Mouse (Mus musculus) ES-Bruce4 (cell line): ENCODE results near the gene Notch1. TPM values are rescaled to one million over a fixed set of nuclear protein-coding genes. Genes with fewer than 3 reads are reported as not detected.

ENCODE experiments used
- H3K27ac ChIP-seq: 2 replicates; pipeline ENCODE4 v1.5.1; 2012; ENCODE audit warnings: low read length, inconsistent platforms; ENCODE audit not compliant: insufficient read depth
- H3K27me3 ChIP-seq: 2 replicates; pipeline ENCODE4 v1.6.1; 2012; ENCODE audit warnings: mild to moderate bottlenecking, low read length, inconsistent platforms; ENCODE audit not compliant: control insufficient read depth, poor library complexity, insufficient read depth, severe bottlenecking
- H3K36me3 ChIP-seq: 2 replicates; pipeline ENCODE4 v1.6.1; 2012; ENCODE audit warnings: inconsistent platforms, mild to moderate bottlenecking, low read length, moderate library complexity; ENCODE audit not compliant: control insufficient read depth, poor library complexity, insufficient read depth, severe bottlenecking
- H3K4me1 ChIP-seq: one replicate; pipeline ENCODE4 v1.8.1; 2011; ENCODE audit warnings: low read length; ENCODE audit not compliant: control insufficient read depth, insufficient read depth
- H3K4me3 ChIP-seq: 2 replicates; pipeline ENCODE4 v1.5.1; 2011; ENCODE audit warnings: low read depth, mild to moderate bottlenecking, low read length
- H3K9ac ChIP-seq: 2 replicates; pipeline ENCODE4 v1.6.1; 2012; ENCODE audit warnings: low read depth, mild to moderate bottlenecking, inconsistent platforms; ENCODE audit not compliant: poor library complexity, severe bottlenecking
- H3K9me3 ChIP-seq: replicated peaks from 2 replicates; pipeline ENCODE4 v1.6.1; 2012; ENCODE audit warnings: mild to moderate bottlenecking, low read length, inconsistent platforms; ENCODE audit not compliant: control insufficient read depth, poor library complexity, insufficient read depth, severe bottlenecking
- CTCF ChIP-seq: IDR thresholded peaks from one replicate; pipeline ENCODE4 v1.8.1; 2011; ENCODE audit warnings: low read depth, low read length
- EP300 ChIP-seq: IDR thresholded peaks from 2 replicates; pipeline ENCODE4 v1.6.1; 2011; ENCODE audit warnings: low read depth, low read length; ENCODE audit not compliant: insufficient read depth
- POLR2A ChIP-seq: IDR thresholded peaks from one replicate; pipeline ENCODE4 v1.8.1; 2011; ENCODE audit warnings: low read length; ENCODE audit not compliant: insufficient read depth
- polyA plus RNA-seq: library from polyadenylated mRNA; stranded (reverse); fragments of >200 nt; gene quantifications from 2 replicates; pipeline ENCODE4 v1.2.4, GENCODE M21; 2011; ENCODE audit warnings: low read depth; ENCODE audit not compliant: missing spikeins, insufficient read depth, insufficient read length

Notch1 gene
- polyA plus RNA-seq, 1 experiment = 31.9 TPM

GRCm38 (mm10) chr2:26535517-26536045, 19.1 kb upstream of the Notch1 start:
- H3K9ac ChIP-seq = no peak overlapping the region
- H3K4me1 ChIP-seq = peaks cover 8% of the 10 kb centered on the region
- H3K9me3 ChIP-seq = no peaks in the 10 kb centered on the region
- no peak overlapping the region for H3K27ac ChIP-seq
- H3K36me3 ChIP-seq = no peaks in the 10 kb centered on the region
- TF ChIP-seq EP300 = peak; percentile 79; the same call in 1 of the 2 replicates
- no peak for TF ChIP-seq CTCF
- no peaks in the 10 kb centered on the region for H3K27me3 ChIP-seq
- no peak overlapping the region for H3K4me3 ChIP-seq

GRCm38 (mm10) chr2:26534616-26535015, 18.2 kb upstream of the Notch1 start:
- H3K9me3 ChIP-seq = no peaks in the 10 kb centered on the region
- H3K9ac ChIP-seq = no peak overlapping the region
- H3K4me3 ChIP-seq = no peak overlapping the region
- no peaks in the 10 kb centered on the region for H3K27me3 ChIP-seq
- no peaks in the 10 kb centered on the region for H3K36me3 ChIP-seq
- TF ChIP-seq EP300 (no peak), CTCF (no peak), POLR2A (no peak)
- H3K27ac ChIP-seq = no peak overlapping the region
- peaks cover 8% of the 10 kb centered on the region for H3K4me1 ChIP-seq

- H3K4me1 ChIP-seq = peaks cover 8% of the 10 kb centered on the region
- no peaks in the 10 kb centered on the region for H3K27me3 ChIP-seq
- H3K36me3 ChIP-seq = no peaks in the 10 kb centered on the region
- H3K27ac ChIP-seq = no peak overlapping the region
- H3K4me3 ChIP-seq = no peak overlapping the region
- H3K9me3 ChIP-seq = no peaks in the 10 kb centered on the region
- no peak overlapping the region for H3K9ac ChIP-seq
- TF ChIP-seq CTCF (no peak), EP300 (no peak), POLR2A (no peak)
Measured at GRCm38 (mm10) chr2:26534161-26534560, 17.7 kb upstream of the Notch1 start.

DNA sequence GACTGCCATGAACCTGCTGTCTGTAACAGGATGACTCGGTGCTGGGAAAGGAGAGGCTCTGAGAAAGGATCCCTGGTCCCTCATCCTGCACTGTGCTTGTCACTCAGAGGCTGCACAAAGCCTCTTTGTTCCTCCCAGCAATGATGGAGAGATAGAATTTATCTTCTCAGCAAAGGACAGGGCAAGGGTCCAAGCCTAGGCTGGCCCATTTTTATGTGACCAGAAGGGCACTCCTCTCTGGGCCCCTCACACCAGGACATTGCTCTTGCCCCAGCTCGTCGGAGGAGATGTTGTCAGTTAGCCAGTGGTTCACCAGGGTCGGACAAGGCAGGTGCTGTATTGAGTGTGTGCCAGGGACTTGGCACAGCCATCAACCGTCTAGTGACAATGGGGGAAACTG, 16.8 kb upstream of the Notch1 start:
- H3K4me1 ChIP-seq = peaks cover 8% of the 10 kb centered on the region
- no peaks in the 10 kb centered on the region for H3K36me3 ChIP-seq
- TF ChIP-seq POLR2A (no peak), CTCF (no peak), EP300 (no peak)
- H3K9ac ChIP-seq = no peak overlapping the region
- no peaks in the 10 kb centered on the region for H3K27me3 ChIP-seq
- no peaks in the 10 kb centered on the region for H3K9me3 ChIP-seq
- H3K27ac ChIP-seq = no peak overlapping the region
- no peak overlapping the region for H3K4me3 ChIP-seq

GRCm38 (mm10) chr2:26531829-26532228, 15.4 kb upstream of the Notch1 start:
- H3K9me3 ChIP-seq = no peaks in the 10 kb centered on the region
- peaks cover 8% of the 10 kb centered on the region for H3K4me1 ChIP-seq

GRCm38 (mm10) chr2:26529881-26530280, 13.4 kb upstream of the Notch1 start:
- Histone ChIP-seq H3K9ac (no peak overlapping the region), H3K9me3 (no peaks in the 10 kb centered on the region), H3K4me3 (no peak overlapping the region), H3K36me3 (no peaks in the 10 kb centered on the region), H3K4me1 (no peaks in the 10 kb centered on the region), H3K27ac (no peak overlapping the region), H3K27me3 (no peaks in the 10 kb centered on the region)
- no peak for TF ChIP-seq CTCF
- TF ChIP-seq POLR2A = no peak
- TF ChIP-seq EP300 = no peak

More at GRCm38 (mm10) chr2:26531829-26532228, 15.4 kb upstream of the Notch1 start:
- H3K4me3 ChIP-seq = no peak overlapping the region
- H3K27me3 ChIP-seq = no peaks in the 10 kb centered on the region
- no peak for TF ChIP-seq POLR2A
- no peak for TF ChIP-seq CTCF
- TF ChIP-seq EP300 = no peak
- H3K36me3 ChIP-seq = no peaks in the 10 kb centered on the region
- no peak overlapping the region for H3K9ac ChIP-seq
- no peak overlapping the region for H3K27ac ChIP-seq
